Mouse (Mus musculus) kidney, embryonic 15.5 days (tissue): Measurements from ENCODE around the gene Klhdc8b. TPM values are rescaled to one million over a fixed set of nuclear protein-coding genes. Genes with fewer than 3 reads are reported as not detected.

ENCODE experiments used
- ATAC-seq: fragments of 200-750 bp; cut with Nextera tagmentation; replicated peaks from 2 replicates; pipeline ENCODE4 v1.8.0; 2017; ENCODE audit warnings: moderate TSS enrichment; ENCODE audit not compliant: low FRiP score
- H3K27ac ChIP-seq: fragments of 300-500 bp; sonication (generic); 2 replicates; pipeline ENCODE4 v1.5.1; 2015; ENCODE audit warnings: mild to moderate bottlenecking, inconsistent platforms
- H3K27me3 ChIP-seq: fragments of 300-500 bp; sonication (generic); 2 replicates; pipeline ENCODE4 v1.6.1; 2015; ENCODE audit warnings: inconsistent platforms
- H3K36me3 ChIP-seq: fragments of 300-500 bp; sonication (generic); 2 replicates; pipeline ENCODE4 v1.6.1; 2015; ENCODE audit warnings: inconsistent platforms
- H3K4me1 ChIP-seq: fragments of 300-500 bp; sonication (generic); 2 replicates; pipeline ENCODE4 v1.6.1; 2015; ENCODE audit warnings: inconsistent platforms
- H3K4me2 ChIP-seq: fragments of 300-500 bp; sonication (generic); 2 replicates; pipeline ENCODE4 v1.6.1; 2015; ENCODE audit warnings: moderate library complexity, mild to moderate bottlenecking, inconsistent platforms
- H3K4me3 ChIP-seq: fragments of 300-500 bp; sonication (generic); replicated peaks from 2 replicates; pipeline ENCODE4 v1.5.1; 2015; ENCODE audit warnings: mild to moderate bottlenecking, inconsistent platforms
- H3K9ac ChIP-seq: fragments of 300-500 bp; sonication (generic); 2 replicates; pipeline ENCODE4 v1.6.1; 2015; ENCODE audit warnings: mild to moderate bottlenecking, inconsistent platforms
- H3K9me3 ChIP-seq: fragments of 300-500 bp; sonication (generic); replicated peaks from 2 replicates; pipeline ENCODE4 v1.6.1; 2016; ENCODE audit warnings: inconsistent platforms
- WGBS: fragments of 180-500 bp; shearing (Covaris S2); methylation state at CpG from one replicate; pipeline ENCODE4 v1.1.7; 2015; ENCODE audit warnings: mixed read lengths; 5-methylcytosine and 5-hydroxymethylcytosine counted together
- polyA plus RNA-seq: library from polyadenylated mRNA; unstranded; fragments of >200 nt; fragmentation: Nextera tagmentation; extraction: Ambion mirVana; gene quantifications from 2 replicates; pipeline ENCODE4 v1.2.1, GENCODE M21; 2015

The Klhdc8b gene
- polyA plus RNA-seq, 1 experiment from 2014 or later, result 37.8 TPM

GRCm38 (mm10) chr9:108479721-108480351 is 18.5 kb upstream of the Klhdc8b start, which contains the start of gene Lamb2:
Gene Lamb2, plus strand, starts transcription at chr9:108479736.
- H3K27me3 ChIP-seq, result no peaks in the 10 kb centered on the region
- peaks cover 41% of the 10 kb centered on the region for H3K36me3 ChIP-seq
- H3K4me1 ChIP-seq, result peaks cover 29% of the 10 kb centered on the region
- peak within 1 kb of the TSS; percentile 60 for H3K4me3 ChIP-seq
- no peaks in the 10 kb centered on the region for H3K9me3 ChIP-seq
- peak; percentile 70 for ATAC-seq
- H3K4me2 ChIP-seq, result peak within 1 kb of the TSS; percentile 69
- peak within 1 kb of the TSS; percentile 93 for H3K27ac ChIP-seq
- H3K9ac ChIP-seq, result peak within 1 kb of the TSS; percentile 55
- WGBS, result 6% methylated on average over 10 of the region's 10 CpGs

DNA sequence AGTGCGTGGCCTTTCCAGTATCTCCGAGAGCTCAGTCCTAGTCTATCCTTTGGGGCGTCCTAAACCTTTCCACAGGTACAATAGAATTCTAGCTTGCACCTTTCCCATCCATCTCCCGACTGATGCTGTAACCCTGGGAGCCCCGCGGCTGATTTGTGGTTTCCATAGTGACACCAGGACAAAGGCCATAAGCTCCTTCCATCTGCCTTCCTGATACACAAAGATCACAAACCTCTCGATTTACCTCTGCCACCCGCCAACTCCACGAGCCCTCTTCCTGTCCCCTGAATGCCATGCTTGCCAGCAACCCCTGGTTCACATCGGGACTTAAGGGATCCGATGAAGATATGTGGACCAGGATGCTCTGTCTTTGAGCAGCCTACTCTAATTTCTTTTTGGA is 17.9 kb upstream of the Klhdc8b start:
- Histone ChIP-seq H3K36me3 (peaks cover 35% of the 10 kb centered on the region), H3K9ac (no peak overlapping the region), H3K4me2 (peak overlapping the region; percentile 69), H3K27ac (peak overlapping the region; percentile 93), H3K27me3 (no peaks in the 10 kb centered on the region), H3K9me3 (no peaks in the 10 kb centered on the region), H3K4me3 (peak overlapping the region; percentile 60), H3K4me1 (peaks cover 29% of the 10 kb centered on the region)
- ATAC-seq, result peak; percentile 3; the same call in 1 of the 2 replicates
- 38% methylated on average over 11 of the region's 11 CpGs for WGBS

DNA sequence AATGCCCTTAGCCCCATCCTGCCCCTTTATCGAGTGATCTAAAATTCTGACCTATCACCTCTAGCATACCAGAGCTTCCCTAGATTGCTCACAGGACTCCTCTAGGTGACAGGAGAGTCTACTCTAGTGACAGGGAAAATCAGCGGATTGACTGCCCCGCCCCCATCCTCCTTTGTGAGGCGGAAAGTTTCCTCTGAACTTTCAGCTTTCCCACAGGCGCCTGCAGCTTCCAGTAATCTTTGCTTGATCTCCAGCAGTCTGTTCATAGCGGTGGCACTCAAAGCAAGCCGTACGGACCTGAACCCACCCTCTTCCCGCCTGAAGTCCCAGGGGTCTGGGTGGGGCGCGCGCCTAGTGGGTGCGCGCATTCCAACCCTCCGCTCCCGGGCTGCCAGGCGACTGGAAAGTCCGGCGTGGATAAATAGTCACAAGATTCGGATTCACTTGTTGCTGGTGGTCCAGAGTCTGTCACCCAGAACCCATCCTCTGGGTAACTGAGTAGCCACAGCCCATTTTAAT is 17.3 kb upstream of the Klhdc8b start:
- Histone ChIP-seq H3K36me3 (peaks cover 30% of the 10 kb centered on the region), H3K4me3 (peak overlapping the region; percentile 43), H3K9ac (peak overlapping the region; percentile 30; the same call in 1 of the 2 replicates), H3K27ac (peak overlapping the region; percentile 93), H3K4me1 (peaks cover 29% of the 10 kb centered on the region), H3K27me3 (no peaks in the 10 kb centered on the region), H3K4me2 (peak overlapping the region; percentile 69), H3K9me3 (no peaks in the 10 kb centered on the region)
- under 1% methylated on average over 20 of the region's 20 CpGs for WGBS
- peak; percentile 83 for ATAC-seq

GRCm38 (mm10) chr9:108474528-108474927 is 13.1 kb upstream of the Klhdc8b start:
- peaks cover 10% of the 10 kb centered on the region for H3K4me1 ChIP-seq
- ATAC-seq, result no peak
- 73% methylated on average over 1 of the region's 1 CpGs for WGBS

DNA sequence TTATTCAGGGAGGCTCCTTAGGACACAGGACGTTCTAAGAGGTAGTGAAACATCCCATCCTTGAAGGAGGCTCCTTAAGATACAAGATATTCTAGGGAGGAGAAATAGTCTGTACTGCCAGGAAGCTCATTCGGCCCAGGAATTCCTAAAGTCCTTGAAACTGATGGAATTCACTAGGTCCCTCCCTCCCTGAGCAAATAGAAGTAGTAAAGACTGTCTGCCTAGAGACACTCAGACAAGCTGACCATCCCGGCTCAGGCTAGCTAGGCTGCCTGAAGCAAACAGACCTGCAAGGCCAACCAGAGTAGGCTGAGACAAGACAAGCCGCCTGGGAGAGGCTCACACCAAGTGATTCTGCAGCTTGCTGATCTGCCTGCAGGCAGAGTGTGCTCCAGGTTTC is 8.5 kb upstream of the Klhdc8b start:
- Histone ChIP-seq H3K36me3 (peaks cover 28% of the 10 kb centered on the region), H3K4me2 (no peak overlapping the region), H3K27me3 (no peaks in the 10 kb centered on the region), H3K27ac (no peak overlapping the region), H3K9ac (no peak overlapping the region), H3K4me3 (no peak overlapping the region), H3K9me3 (no peaks in the 10 kb centered on the region), H3K4me1 (no peaks in the 10 kb centered on the region)
- ATAC-seq, result no peak
- WGBS, result 51% methylated on average over 4 of the region's 4 CpGs

More at GRCm38 (mm10) chr9:108474528-108474927, 13.1 kb upstream of the Klhdc8b start:
- Histone ChIP-seq H3K4me2 (no peak overlapping the region), H3K4me3 (no peak overlapping the region), H3K9me3 (no peaks in the 10 kb centered on the region), H3K27ac (no peak overlapping the region), H3K27me3 (no peaks in the 10 kb centered on the region), H3K36me3 (no peaks in the 10 kb centered on the region), H3K9ac (no peak overlapping the region)

DNA sequence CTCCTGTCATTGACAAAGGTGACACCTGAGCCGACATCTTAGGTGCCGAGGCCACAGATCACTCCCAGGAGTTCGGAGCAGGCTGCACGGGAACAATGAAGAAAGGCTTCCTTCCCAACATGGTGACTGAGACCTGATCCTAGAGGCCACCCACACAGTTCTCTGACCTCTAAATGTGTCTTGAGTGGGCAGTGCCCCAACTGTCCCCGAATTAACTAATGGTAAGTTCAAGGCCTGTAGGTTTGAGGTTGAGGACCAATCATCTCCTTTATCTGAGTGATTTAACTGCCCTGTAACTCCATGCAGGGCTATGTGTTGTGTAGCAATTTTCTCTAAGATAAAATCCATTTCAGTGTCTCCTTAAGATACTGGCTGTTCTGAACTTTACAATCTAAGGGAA is 8.0 kb upstream of the Klhdc8b start:
- Histone ChIP-seq H3K4me1 (no peaks in the 10 kb centered on the region), H3K4me2 (no peak overlapping the region), H3K27me3 (no peaks in the 10 kb centered on the region), H3K9ac (no peak overlapping the region), H3K36me3 (peaks cover 32% of the 10 kb centered on the region), H3K4me3 (no peak overlapping the region), H3K27ac (no peak overlapping the region), H3K9me3 (no peaks in the 10 kb centered on the region)
- WGBS, result 29% methylated on average over 5 of the region's 5 CpGs
- no peak for ATAC-seq

DNA sequence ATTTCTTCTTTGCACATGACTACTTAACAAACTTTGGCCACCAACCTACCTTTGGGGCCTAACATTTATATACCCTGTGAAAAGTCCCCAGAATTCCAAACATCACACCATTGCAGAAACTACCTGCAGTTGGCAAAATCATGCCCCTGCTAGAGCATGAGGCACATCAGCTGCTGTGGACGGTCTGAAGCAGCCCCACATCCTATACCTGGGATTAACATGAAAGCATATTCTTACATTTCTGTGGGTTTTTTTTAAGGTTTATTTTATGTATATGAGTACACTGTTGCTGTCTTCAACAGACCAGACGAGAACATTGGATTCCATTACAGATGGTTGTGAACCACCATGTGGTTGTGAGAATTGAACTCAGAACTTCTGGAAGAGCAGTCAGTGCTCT is 4.8 kb upstream of the Klhdc8b start:
- Histone ChIP-seq H3K27ac (no peak overlapping the region), H3K36me3 (peaks cover 51% of the 10 kb centered on the region), H3K27me3 (no peaks in the 10 kb centered on the region), H3K4me2 (no peak overlapping the region), H3K4me3 (no peak overlapping the region), H3K9ac (no peak overlapping the region), H3K4me1 (peaks cover 20% of the 10 kb centered on the region), H3K9me3 (no peaks in the 10 kb centered on the region)
- ATAC-seq, result no peak
- 94% methylated on average over 2 of the region's 2 CpGs for WGBS

DNA sequence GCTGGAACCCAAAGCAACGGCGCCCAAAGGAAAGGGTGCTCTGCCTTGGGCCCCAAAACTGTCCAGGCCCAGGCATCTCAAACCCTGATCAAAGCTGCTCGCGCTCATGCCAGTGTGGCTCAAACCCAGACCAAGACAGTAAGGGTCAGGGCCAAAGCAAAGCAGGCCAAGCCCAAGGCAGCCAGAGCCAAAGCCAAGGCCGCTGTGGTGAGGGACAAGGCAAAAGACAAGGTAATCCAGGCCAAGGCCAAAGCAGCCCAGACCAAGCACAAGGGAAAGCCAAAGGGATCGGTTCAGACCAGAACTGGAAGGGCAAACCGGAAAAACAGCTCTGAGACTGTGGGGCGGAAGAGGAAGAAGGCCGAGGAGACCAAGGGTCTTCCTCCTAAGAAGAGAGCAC is 2.3 kb upstream of the Klhdc8b start:
- no peak overlapping the region for H3K4me3 ChIP-seq
- H3K4me2 ChIP-seq, result no peak overlapping the region
- peaks cover 51% of the 10 kb centered on the region for H3K36me3 ChIP-seq
- H3K9me3 ChIP-seq, result no peaks in the 10 kb centered on the region
- H3K9ac ChIP-seq, result no peak overlapping the region
- H3K27me3 ChIP-seq, result no peaks in the 10 kb centered on the region
- no peak for ATAC-seq
- no peak overlapping the region for H3K27ac ChIP-seq
- H3K4me1 ChIP-seq, result peaks cover 29% of the 10 kb centered on the region
- 91% methylated on average over 9 of the region's 9 CpGs for WGBS

DNA sequence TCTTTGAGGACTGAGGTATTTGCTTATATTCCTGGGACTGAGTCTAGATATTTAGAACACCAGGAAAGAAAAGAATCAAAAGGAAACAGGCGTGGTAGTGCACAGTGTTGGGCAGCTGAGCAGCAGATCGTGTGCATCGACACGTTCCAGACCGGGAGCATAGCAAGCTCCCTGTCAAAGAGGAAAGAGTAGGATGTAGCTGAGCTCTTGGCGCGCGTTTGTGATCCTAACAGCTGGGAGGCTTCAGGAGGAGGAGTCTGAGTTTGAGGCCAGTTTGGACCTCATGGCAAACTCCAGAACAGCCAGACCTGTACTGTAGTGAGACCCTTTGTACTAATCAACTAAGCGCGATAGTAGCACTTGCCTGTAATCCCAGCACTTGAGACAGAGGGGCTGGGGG is 811 bp upstream of the Klhdc8b start:
- Histone ChIP-seq H3K9ac (0 out of 2 replicates have a peak overlapping the region, but pooled peaks have one; percentile 17), H3K4me3 (peak overlapping the region; percentile 93), H3K9me3 (no peaks in the 10 kb centered on the region), H3K4me2 (peak overlapping the region; percentile 85), H3K27me3 (no peaks in the 10 kb centered on the region), H3K4me1 (peaks cover 29% of the 10 kb centered on the region), H3K27ac (peak overlapping the region; percentile 97), H3K36me3 (peaks cover 46% of the 10 kb centered on the region)
- peak; percentile 35; the same call in 1 of the 2 replicates for ATAC-seq
- 57% methylated on average over 10 of the region's 10 CpGs for WGBS

DNA sequence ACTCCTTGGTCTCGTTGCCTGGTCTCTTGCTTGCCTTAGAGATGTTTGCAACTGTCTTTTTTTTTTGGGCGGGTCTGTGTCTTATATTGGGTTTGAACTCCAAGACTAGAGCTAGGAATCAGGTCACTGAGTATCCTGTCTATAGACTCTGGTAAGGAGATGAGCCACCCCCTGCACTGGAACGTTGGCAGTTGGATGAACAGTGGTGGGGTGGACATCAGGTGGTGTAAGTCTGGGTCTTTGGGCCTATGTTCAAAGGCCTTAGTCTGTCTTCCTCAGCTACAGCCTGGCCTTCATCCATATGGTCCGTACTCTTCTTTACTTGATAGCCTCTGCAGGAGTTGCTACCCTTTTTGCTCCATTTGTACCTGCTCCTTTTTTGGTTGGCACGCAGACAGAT is 294 bp upstream of the Klhdc8b start:
- H3K4me1 ChIP-seq, result peaks cover 29% of the 10 kb centered on the region
- no peaks in the 10 kb centered on the region for H3K9me3 ChIP-seq
- WGBS, result 86% methylated on average over 5 of the region's 5 CpGs
- H3K27ac ChIP-seq, result peak overlapping the region; percentile 97
- ATAC-seq, result no peak
- H3K4me2 ChIP-seq, result peak overlapping the region; percentile 85
- no peaks in the 10 kb centered on the region for H3K27me3 ChIP-seq
- H3K36me3 ChIP-seq, result peaks cover 42% of the 10 kb centered on the region
- peak overlapping the region; percentile 93 for H3K4me3 ChIP-seq
- peak overlapping the region; percentile 93 for H3K9ac ChIP-seq

GRCm38 (mm10) chr9:108460319-108461178 is 832 bp downstream of the Klhdc8b start, which contains the start of gene Ccdc71:
Gene Ccdc71, plus strand, starts transcription at chr9:108460527.
- H3K4me3 ChIP-seq, result peak within 1 kb of the TSS; percentile 93
- H3K9me3 ChIP-seq, result no peaks in the 10 kb centered on the region
- H3K9ac ChIP-seq, result peak within 1 kb of the TSS; percentile 93
- WGBS, result under 1% methylated on average over 52 of the region's 52 CpGs
- peaks cover 29% of the 10 kb centered on the region for H3K4me1 ChIP-seq
- H3K27ac ChIP-seq, result peak within 1 kb of the TSS; percentile 97
- H3K4me2 ChIP-seq, result peak within 1 kb of the TSS; percentile 85
- peaks cover 30% of the 10 kb centered on the region for H3K36me3 ChIP-seq
- no peaks in the 10 kb centered on the region for H3K27me3 ChIP-seq
- peak; percentile 78 for ATAC-seq

DNA sequence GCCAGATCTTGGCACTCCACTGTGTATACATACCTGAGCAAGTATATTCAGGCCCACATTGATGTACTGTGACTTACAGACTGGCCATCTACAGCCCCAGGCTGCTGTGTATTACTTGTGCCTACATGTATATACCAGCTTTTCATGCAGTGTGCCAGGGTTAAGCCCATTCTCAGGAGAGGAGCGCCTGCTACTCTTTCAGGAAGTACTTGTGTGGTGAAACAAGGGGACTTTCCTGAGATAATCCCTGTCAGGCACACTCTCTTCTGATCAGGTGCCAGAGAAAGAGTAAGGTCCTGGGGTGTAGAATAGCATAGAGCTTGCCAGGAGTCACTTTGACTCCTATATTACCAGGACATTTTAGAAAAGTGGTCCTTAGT is 1.5 kb downstream of the Klhdc8b start:
- no peaks in the 10 kb centered on the region for H3K9me3 ChIP-seq
- no peak overlapping the region for H3K9ac ChIP-seq
- no peak for ATAC-seq
- peak overlapping the region; percentile 97 for H3K27ac ChIP-seq
- H3K4me2 ChIP-seq, result peak overlapping the region; percentile 85
- 90% methylated on average over 1 of the region's 1 CpGs for WGBS
- peak overlapping the region; percentile 93 for H3K4me3 ChIP-seq
- H3K4me1 ChIP-seq, result peaks cover 29% of the 10 kb centered on the region
- H3K36me3 ChIP-seq, result peaks cover 24% of the 10 kb centered on the region
- no peaks in the 10 kb centered on the region for H3K27me3 ChIP-seq
